Mouse (Mus musculus) macrophage (primary cell): Measurements from ENCODE around the gene Ppm1l. TPM values are rescaled to one million over a fixed set of nuclear protein-coding genes. Genes with fewer than 3 reads are reported as not detected.
"Not testable (repeated sequence)": the region's sequence is repeated elsewhere in the genome, so short reads cannot be mapped to it uniquely, and the experiment has no call there.

Experiments
- H3K27ac ChIP-seq: fragments of 350-480 bp; formaldehyde crosslinking; 2 replicates; pipeline ENCODE4 v1.9.0; 2021
- H3K36me3 ChIP-seq: fragments of 350-480 bp; formaldehyde crosslinking; 2 replicates; pipeline ENCODE4 v1.9.0; 2021; ENCODE audit errors: inconsistent target
- H3K4me3 ChIP-seq: fragments of 350-480 bp; formaldehyde crosslinking; 2 replicates; pipeline ENCODE4 v1.9.0; 2021; ENCODE audit errors: inconsistent target
- H3K79me2 ChIP-seq: fragments of 350-480 bp; formaldehyde crosslinking; 2 replicates; pipeline ENCODE4 v1.9.0; 2021; ENCODE audit errors: inconsistent target
- WGBS: methylation state at CpG from one replicate; pipeline ENCODE4 v1.1.7; 2026; ENCODE audit warnings: inconsistent platforms; ENCODE audit not compliant: missing documents; 5-methylcytosine and 5-hydroxymethylcytosine counted together
- polyA plus RNA-seq: library from polyadenylated mRNA; stranded (reverse); fragments of 250-400 nt; gene quantifications from 3 replicates; pipeline ENCODE4 v1.2.4, GENCODE M21; 2018; ENCODE audit warnings: inconsistent platforms

Ppm1l gene
- polyA plus RNA-seq, 1 experiment from 2014 or later: 0.16 TPM

GRCm38 (mm10) chr3:69373544-69374306 is 57.1 kb downstream of the Ppm1l start:
- H3K27ac ChIP-seq: no peak overlapping the region
- no peak overlapping the region for H3K4me3 ChIP-seq
- 49% methylated on average over 10 of the region's 10 CpGs for WGBS
- H3K79me2 ChIP-seq: no peaks in the 10 kb centered on the region
- H3K36me3 ChIP-seq: no peaks in the 10 kb centered on the region

GRCm38 (mm10) chr3:69374538-69374937 is 57.9 kb downstream of the Ppm1l start:
- no peaks in the 10 kb centered on the region for H3K36me3 ChIP-seq
- no peak overlapping the region for H3K27ac ChIP-seq
- WGBS: 89% methylated on average over 5 of the region's 5 CpGs
- no peak overlapping the region for H3K4me3 ChIP-seq
- no peaks in the 10 kb centered on the region for H3K79me2 ChIP-seq

- 89% methylated on average over 5 of the region's 5 CpGs for WGBS
- H3K4me3 ChIP-seq: no peak overlapping the region
- no peaks in the 10 kb centered on the region for H3K36me3 ChIP-seq
- H3K79me2 ChIP-seq: no peaks in the 10 kb centered on the region
- no peak overlapping the region for H3K27ac ChIP-seq
Measured at GRCm38 (mm10) chr3:69374983-69375382, 58.3 kb downstream of the Ppm1l start.

GRCm38 (mm10) chr3:69381213-69381612 is 64.6 kb downstream of the Ppm1l start:
- 94% methylated on average over 4 of the region's 4 CpGs for WGBS
- Histone ChIP-seq H3K79me2 (no peaks in the 10 kb centered on the region), H3K4me3 (no peak overlapping the region), H3K36me3 (no peaks in the 10 kb centered on the region), H3K27ac (no peak overlapping the region)

GRCm38 (mm10) chr3:69391834-69392233 is 75.2 kb downstream of the Ppm1l start:
- 98% methylated on average over 8 of the region's 10 CpGs for WGBS
- H3K4me3 ChIP-seq, H3K36me3 ChIP-seq, H3K27ac ChIP-seq, H3K79me2 ChIP-seq: not testable (repeated sequence)

GRCm38 (mm10) chr3:69392298-69392697 is 75.6 kb downstream of the Ppm1l start:
- 90% methylated on average over 5 of the region's 5 CpGs for WGBS
- no peak overlapping the region for H3K4me3 ChIP-seq

GRCm38 (mm10) chr3:69393079-69393478 is 76.4 kb downstream of the Ppm1l start:
- Histone ChIP-seq H3K79me2 (no peaks in the 10 kb centered on the region), H3K4me3 (no peak overlapping the region), H3K27ac (no peak overlapping the region), H3K36me3 (no peaks in the 10 kb centered on the region)
- 93% methylated on average over 9 of the region's 9 CpGs for WGBS

More at GRCm38 (mm10) chr3:69392298-69392697, 75.6 kb downstream of the Ppm1l start:
- Histone ChIP-seq H3K79me2 (no peaks in the 10 kb centered on the region), H3K27ac (no peak overlapping the region), H3K36me3 (no peaks in the 10 kb centered on the region)

- Histone ChIP-seq H3K4me3 (no peak overlapping the region), H3K79me2 (no peaks in the 10 kb centered on the region), H3K27ac (no peak overlapping the region), H3K36me3 (no peaks in the 10 kb centered on the region)
- WGBS: 64% methylated on average over 2 of the region's 3 CpGs
Measured at GRCm38 (mm10) chr3:69393991-69394390, 77.3 kb downstream of the Ppm1l start.

- no peak overlapping the region for H3K4me3 ChIP-seq
- whole genome bisulfite sequencing: 85% methylated on average over 5 of the region's 5 CpGs
- H3K79me2 ChIP-seq: no peaks in the 10 kb centered on the region
- no peak overlapping the region for H3K27ac ChIP-seq
- no peaks in the 10 kb centered on the region for H3K36me3 ChIP-seq
Measured at GRCm38 (mm10) chr3:69395084-69395483, 78.4 kb downstream of the Ppm1l start.

- WGBS: 80% methylated on average over 5 of the region's 5 CpGs
- Histone ChIP-seq H3K4me3 (no peak overlapping the region), H3K79me2 (no peaks in the 10 kb centered on the region), H3K36me3 (no peaks in the 10 kb centered on the region), H3K27ac (no peak overlapping the region)
Measured at GRCm38 (mm10) chr3:69397733-69398132, 81.1 kb downstream of the Ppm1l start.

- Histone ChIP-seq H3K27ac (no peak overlapping the region), H3K36me3 (no peaks in the 10 kb centered on the region), H3K79me2 (no peaks in the 10 kb centered on the region), H3K4me3 (no peak overlapping the region)
- WGBS: 89% methylated on average over 6 of the region's 6 CpGs
Measured at GRCm38 (mm10) chr3:69399336-69399735, 82.7 kb downstream of the Ppm1l start.

GRCm38 (mm10) chr3:69403196-69403595 is 86.5 kb downstream of the Ppm1l start:
- 92% methylated on average over 5 of the region's 5 CpGs for WGBS
- H3K36me3 ChIP-seq: no peaks in the 10 kb centered on the region
- H3K27ac ChIP-seq: no peak overlapping the region
- no peak overlapping the region for H3K4me3 ChIP-seq
- H3K79me2 ChIP-seq: no peaks in the 10 kb centered on the region

- Histone ChIP-seq H3K4me3 (no peak overlapping the region), H3K27ac (no peak overlapping the region), H3K36me3 (no peaks in the 10 kb centered on the region), H3K79me2 (no peaks in the 10 kb centered on the region)
- WGBS: 89% methylated on average over 5 of the region's 5 CpGs
Measured at GRCm38 (mm10) chr3:69406210-69406895, 89.7 kb downstream of the Ppm1l start.

GRCm38 (mm10) chr3:69408064-69408463 is 91.4 kb downstream of the Ppm1l start:
- whole genome bisulfite sequencing: 82% methylated on average over 3 of the region's 3 CpGs
- no peaks in the 10 kb centered on the region for H3K36me3 ChIP-seq
- H3K79me2 ChIP-seq: no peaks in the 10 kb centered on the region
- no peak overlapping the region for H3K4me3 ChIP-seq
- no peak overlapping the region for H3K27ac ChIP-seq

GRCm38 (mm10) chr3:69416112-69416511 is 99.5 kb downstream of the Ppm1l start:
- WGBS: 82% methylated on average over 6 of the region's 6 CpGs
- Histone ChIP-seq H3K36me3 (no peaks in the 10 kb centered on the region), H3K27ac (no peak overlapping the region), H3K79me2 (no peaks in the 10 kb centered on the region), H3K4me3 (no peak overlapping the region)
